Mouse (Mus musculus): ENCODE measurements at regions not wholly inside any gene's neighbourhood (a gene's known extent, or its start where the extent isn't known, plus 50 kb on each side); places are given as distances from the start of the nearest gene placed in this dataset.

DNA sequence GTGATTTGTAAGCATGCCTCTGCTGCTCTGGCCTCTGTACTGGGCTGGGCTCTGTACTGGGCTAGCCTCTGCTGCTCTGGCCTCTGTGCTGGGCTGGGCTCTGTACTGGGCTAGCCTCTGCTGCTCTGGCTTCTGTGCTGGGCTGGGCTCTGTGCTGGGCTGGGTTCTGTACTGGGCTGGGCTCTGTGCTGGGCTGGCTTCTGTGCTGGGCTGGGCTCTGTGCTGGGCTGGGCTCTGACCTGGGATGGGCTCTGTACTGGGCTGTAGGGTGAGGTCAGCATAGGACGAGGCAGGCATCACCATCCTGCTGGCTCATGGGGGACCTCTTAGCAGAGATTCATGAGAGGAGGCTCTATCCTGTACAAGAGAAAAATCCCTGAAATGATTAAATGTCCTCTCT, 52.8 kb upstream of the Camk1g start:
- 14% methylated on average over 1 of the region's 1 CpGs for WGBS
- DNase-seq (ENCODE audit: low read depth, low spot score), result no peak

DNA sequence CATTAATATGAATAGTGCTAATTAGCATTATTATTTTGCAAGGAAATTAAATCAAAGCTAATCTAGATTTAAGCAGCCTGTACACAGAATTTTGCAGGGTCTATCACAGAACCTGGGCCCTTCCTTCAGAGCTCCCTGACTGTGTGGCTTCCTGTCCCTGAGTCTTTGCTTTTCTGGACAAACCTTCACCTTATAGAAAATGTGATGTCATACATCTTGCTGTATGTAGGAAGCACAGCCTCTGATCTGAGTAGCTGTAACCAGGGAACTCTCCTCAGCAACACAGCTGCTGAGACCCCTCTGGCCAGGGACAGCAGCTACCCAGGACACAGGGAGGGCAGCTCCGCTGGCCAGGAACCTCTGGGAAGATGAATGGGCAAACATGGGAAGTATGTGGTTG, 51.7 kb upstream of the Camk1g start:
- 93% methylated on average over 1 of the region's 1 CpGs for WGBS
- DNase-seq (ENCODE audit: low read depth, low spot score), result no peak

DNA sequence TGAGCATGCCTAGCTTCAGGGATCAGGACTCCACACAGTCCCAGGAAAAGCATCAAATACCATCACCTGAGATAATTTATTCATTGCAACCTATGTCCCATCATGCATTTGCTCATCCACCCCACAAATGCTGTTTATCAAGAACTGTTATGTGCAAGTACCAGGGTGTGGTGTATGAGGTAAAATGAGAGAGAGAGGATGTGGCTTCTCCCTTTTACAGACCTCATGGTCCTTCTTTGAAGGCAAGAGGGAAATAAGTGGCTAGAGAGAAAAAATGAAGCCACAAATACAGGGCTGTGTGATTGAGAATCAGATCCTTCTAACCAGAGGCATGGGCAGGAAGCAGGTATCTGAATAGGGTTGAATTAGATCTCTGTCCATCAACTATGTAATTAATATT, 51.3 kb upstream of the Camk1g start:
- no peak for DNase-seq (ENCODE audit: low read depth, low spot score)

Data from large intestine, adult 2 months (tissue).